Mouse (Mus musculus) cerebellum, postnatal 25 days (tissue): Measurements from ENCODE around the gene Gm3336.

Experiments
- DNase-seq, 2 experiments: peaks; one replicate each; pipeline ENCODE4 v3.0.0; 2021; ENCODE audit warnings: mixed read lengths in 2 of 2

Gm3336 gene

GRCm38 (mm10) chr8:70719796-70720270 is 1.5 kb downstream of the Gm3336 start:
- peak in 1 of 2 experiments; percentile 18 for DNase-seq

- DNase-seq = peak; percentile 91
These were observed 2.4 kb downstream of the Gm3336 start for GRCm38 (mm10) chr8:70720739-70721138.

- peak in 1 of 2 experiments; percentile 8 for DNase-seq
These were observed 3.3 kb downstream of the Gm3336 start for GRCm38 (mm10) chr8:70721601-70722000.

- peak in 1 of 2 experiments; percentile 1 for DNase-seq
These were observed 5.3 kb downstream of the Gm3336 start, which contains the start of gene Pde4c for GRCm38 (mm10) chr8:70723486-70724210. Gene Pde4c (plus strand): TSS chr8:70723720.

- DNase-seq = peak in 1 of 2 experiments; percentile 2
These were observed 5.9 kb downstream of the Gm3336 start for GRCm38 (mm10) chr8:70724216-70724615.

GRCm38 (mm10) chr8:70725792-70726447 is 7.6 kb downstream of the Gm3336 start:
- DNase-seq = peak in 1 of 2 experiments; percentile 4

GRCm38 (mm10) chr8:70726721-70727120 is 8.4 kb downstream of the Gm3336 start:
- peak in 1 of 2 experiments; percentile 1 for DNase-seq

GRCm38 (mm10) chr8:70729808-70730475 is 11.6 kb downstream of the Gm3336 start:
- peak in 1 of 2 experiments; percentile 21 for DNase-seq

- DNase-seq = peak in 1 of 2 experiments; percentile 1
These were observed 12.6 kb downstream of the Gm3336 start for GRCm38 (mm10) chr8:70730956-70731355.

- DNase-seq = no peak
These were observed 19.4 kb downstream of the Gm3336 start for GRCm38 (mm10) chr8:70737705-70738104.

- peak in 1 of 2 experiments; percentile 1 for DNase-seq
These were observed 19.9 kb downstream of the Gm3336 start for GRCm38 (mm10) chr8:70738211-70738610.

GRCm38 (mm10) chr8:70741661-70742060 is 23.3 kb downstream of the Gm3336 start:
- DNase-seq = peak in 1 of 2 experiments; percentile 1

- DNase-seq = no peak
These were observed 23.8 kb downstream of the Gm3336 start for GRCm38 (mm10) chr8:70742176-70742575.

- peak in 1 of 2 experiments; percentile 11 for DNase-seq
These were observed 24.8 kb downstream of the Gm3336 start for GRCm38 (mm10) chr8:70742981-70743655.

- DNase-seq = peak; percentile 40 to 52
These were observed 25.6 kb downstream of the Gm3336 start for GRCm38 (mm10) chr8:70743656-70744590.

- DNase-seq = peak in 1 of 2 experiments; percentile 3
These were observed 26.5 kb downstream of the Gm3336 start for GRCm38 (mm10) chr8:70744806-70745205.

GRCm38 (mm10) chr8:70745691-70746220 is 27.4 kb downstream of the Gm3336 start:
- peak in 1 of 2 experiments; percentile 3 for DNase-seq

GRCm38 (mm10) chr8:70746676-70747075 is 28.3 kb downstream of the Gm3336 start:
- no peak for DNase-seq

- no peak for DNase-seq
These were observed 29.0 kb downstream of the Gm3336 start for GRCm38 (mm10) chr8:70747211-70747890.
